Mouse (Mus musculus) urinary bladder, postnatal 36 days (tissue): Measurements from ENCODE around the gene Gm14085.
A peak's percentile ranks its signal among the peaks of the same experiment; 100 is the strongest.
"Not testable (repeated sequence)": the region's sequence is repeated elsewhere in the genome, so short reads cannot be mapped to it uniquely, and the experiment has no call there.

ENCODE experiments used
- DNase-seq, 2 experiments: peaks; one replicate each; pipeline ENCODE4 v3.0.0; 2022; ENCODE audit warnings: low spot score in 2 of 2, mixed read lengths in 1 of 2

Gene Gm14085

DNA sequence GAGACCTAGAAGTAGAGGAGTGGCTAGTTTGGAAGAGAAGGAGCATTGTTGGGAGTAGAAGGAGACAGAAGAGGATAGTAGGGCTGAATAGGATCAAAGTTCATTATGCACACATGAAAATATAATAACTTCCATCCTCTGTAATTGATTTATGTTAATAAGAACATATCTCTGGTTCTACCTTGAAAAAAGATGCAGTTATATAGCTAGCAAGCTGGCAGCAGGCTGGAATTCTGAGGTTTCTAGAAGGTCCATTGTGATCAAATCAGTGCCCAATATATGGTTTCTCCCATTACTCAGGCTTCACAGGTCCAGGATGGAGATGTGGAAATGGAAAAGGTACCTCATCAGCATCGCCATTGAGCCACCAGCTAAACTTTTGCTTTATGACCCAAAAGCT is at the start of gene Gm14085:
TSS of gene Gm14085 (plus strand) at position 301 of the 400 bp plus-strand sequence.
- DNase-seq: no peak

- not testable (repeated sequence) for DNase-seq
Measured at GRCm38 (mm10) chr2:122438706-122439482, 45.8 kb upstream of the Gm14085 start.

- DNase-seq: not testable (repeated sequence)
Measured at GRCm38 (mm10) chr2:122440521-122440920, 44.2 kb upstream of the Gm14085 start.

DNA sequence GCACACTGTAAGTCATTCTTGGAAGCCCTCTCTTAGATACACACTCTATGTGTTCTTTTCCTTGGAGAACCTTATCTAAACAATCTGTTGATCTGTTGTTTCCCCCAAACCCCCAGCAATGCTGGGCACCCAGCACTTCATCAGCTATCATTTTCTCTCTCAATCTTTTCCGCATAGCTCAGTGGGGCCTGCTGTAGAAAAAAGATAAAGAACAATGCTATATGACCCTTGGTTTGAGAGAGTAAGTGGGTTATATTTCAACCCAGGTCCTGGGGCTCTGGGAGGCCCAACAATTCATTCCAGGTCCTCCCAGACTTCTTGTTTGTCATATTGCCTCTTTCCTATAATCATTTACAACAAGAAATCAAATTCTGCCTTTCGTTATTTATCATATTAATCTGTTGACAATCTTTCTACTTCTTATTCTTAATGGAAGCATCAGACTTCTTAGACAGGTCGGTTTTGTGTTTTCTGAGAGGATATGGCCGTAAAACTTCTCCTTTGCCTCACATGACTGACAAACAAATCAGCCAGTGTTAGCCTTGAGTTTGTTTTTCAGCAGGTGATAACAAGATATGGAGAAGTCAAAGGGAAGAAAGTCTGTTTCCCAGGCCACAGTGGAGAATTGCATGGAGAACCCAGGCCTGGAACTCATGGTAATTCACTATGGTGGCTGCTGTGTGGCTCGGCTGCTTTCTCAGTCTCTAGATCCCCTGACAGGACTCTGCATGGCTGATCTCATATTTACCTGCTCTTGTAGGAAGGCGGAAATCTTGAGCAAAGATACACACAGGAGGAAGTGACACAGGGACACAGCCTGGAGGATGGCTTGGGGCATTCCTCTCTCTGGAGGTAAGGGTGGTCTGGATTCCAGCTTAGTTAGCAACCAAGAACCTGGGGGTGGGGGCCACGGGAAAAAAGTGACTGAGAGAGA is 43.5 kb upstream of the Gm14085 start:
- no peak for DNase-seq

GRCm38 (mm10) chr2:122450351-122450750 is 34.4 kb upstream of the Gm14085 start:
- DNase-seq: no peak

DNA sequence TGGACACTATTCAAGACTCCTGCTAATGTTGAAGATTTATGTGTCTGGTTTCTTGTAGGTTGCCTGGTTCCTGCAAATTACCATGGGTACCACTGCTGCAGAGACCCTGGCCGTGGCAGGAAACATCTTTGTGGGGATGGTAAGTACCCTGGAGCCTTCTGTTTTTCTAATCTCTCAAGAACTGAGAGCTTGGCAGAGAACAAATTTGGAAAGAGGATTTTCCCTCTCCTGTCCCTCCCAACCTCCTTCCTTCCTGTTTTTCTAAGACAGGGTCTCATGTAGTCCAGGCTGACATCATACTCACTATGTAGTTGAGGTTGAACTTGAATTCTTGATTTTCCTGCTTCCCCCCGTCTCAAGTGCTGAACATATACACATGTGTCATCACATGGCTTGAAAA is 32.3 kb upstream of the Gm14085 start:
- DNase-seq: no peak

- no peak for DNase-seq
Measured at GRCm38 (mm10) chr2:122466901-122467300, 17.8 kb upstream of the Gm14085 start.

DNA sequence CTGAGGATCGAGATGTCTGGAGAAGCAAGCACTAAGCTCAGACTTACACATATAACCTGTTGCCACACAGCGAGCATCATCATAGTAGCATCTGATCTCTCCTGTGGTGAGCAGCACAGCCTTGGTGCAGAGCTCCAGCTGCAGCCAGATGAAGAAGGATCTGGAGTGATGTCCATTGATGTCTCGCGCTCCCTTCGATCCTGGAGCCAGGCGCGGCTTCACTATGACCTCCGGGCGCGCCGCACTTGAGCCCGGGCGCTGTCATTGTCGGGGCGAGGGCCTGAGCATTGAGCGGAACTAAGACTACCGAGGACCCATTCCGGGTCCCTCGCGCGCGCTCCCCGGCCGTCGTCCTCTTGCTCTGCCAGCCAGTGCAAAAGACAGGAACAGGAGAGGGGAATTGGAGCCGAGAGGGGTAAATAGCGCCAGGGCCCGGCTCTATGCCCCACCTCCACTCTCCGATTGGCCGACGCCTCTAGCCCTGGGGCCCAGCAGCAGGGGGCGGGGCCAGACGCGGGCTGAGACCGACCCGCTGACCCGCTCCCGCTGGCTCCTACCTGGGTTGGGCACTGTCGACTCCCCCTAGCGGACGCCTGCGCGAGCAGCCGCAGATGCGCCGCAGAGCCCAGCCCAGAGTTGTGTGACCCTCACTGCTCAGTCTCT is 17.3 kb upstream of the Gm14085 start:
- peak; percentile 83 to 94 for DNase-seq

DNA sequence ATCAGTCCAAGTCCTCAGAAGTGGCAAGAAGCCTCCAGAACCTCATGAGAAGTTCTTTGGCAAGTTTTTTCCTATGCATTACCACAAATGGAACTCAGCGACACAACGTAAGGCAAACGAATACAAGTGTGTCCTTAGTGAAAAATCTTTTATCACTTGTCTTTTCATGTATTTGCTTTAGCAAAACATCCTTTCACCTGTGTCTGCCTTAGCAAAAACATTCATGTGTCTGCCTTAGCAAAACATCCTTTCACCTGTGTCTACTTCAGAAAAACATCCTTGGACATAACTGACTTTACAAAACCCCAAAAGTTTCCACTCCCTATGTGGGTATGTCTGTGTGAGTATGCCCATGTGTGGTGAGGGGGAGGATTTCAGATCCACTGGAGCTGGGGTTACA is 15.5 kb upstream of the Gm14085 start:
- no peak for DNase-seq

GRCm38 (mm10) chr2:122476585-122476984 is 8.2 kb upstream of the Gm14085 start:
- no peak for DNase-seq

GRCm38 (mm10) chr2:122483787-122484186 is 954 bp upstream of the Gm14085 start:
- not testable (repeated sequence) for DNase-seq

DNA sequence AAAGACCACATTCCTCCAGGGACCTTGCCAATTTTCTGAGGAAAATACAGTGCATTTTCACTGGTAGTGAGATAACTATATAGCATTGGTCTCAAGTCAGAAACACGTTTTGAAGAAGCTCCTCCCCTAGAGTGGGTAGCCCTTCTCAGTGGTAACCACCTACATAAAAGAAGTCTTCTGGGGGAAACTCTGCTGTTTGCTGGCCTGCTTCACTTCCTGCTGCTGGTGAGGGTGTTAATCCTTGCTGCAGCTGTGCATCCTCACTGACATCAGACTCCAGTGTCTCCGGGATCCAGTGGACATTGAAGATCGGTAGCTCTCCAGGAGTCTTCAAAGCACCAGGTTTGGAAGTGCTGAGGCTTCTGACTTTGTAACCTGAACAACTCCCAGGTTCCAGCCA is 913 bp downstream of the Gm14085 start:
- DNase-seq: not testable (repeated sequence)

- not testable (repeated sequence) for DNase-seq
Measured at GRCm38 (mm10) chr2:122486122-122486521, 1.4 kb downstream of the Gm14085 start.

DNA sequence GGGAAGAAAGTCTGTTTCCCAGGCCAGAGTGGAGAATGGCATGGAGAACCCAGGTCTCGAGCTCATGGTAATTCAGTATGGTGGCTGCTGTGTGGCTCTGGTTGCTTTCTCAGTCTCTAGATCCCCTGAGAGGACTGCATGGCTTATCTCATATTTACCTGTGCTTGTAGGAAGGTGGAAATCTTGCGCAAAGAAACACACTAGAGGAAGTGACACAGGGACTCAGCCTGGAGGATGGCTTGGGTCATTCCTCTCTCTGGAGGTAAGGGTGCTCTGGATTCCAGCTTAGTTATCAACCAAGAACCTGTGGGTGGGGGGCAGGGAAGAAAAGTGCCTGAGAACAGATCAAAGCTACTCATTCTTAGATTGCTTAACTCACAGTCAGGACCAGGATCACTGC is 1.9 kb downstream of the Gm14085 start:
- no peak for DNase-seq

DNA sequence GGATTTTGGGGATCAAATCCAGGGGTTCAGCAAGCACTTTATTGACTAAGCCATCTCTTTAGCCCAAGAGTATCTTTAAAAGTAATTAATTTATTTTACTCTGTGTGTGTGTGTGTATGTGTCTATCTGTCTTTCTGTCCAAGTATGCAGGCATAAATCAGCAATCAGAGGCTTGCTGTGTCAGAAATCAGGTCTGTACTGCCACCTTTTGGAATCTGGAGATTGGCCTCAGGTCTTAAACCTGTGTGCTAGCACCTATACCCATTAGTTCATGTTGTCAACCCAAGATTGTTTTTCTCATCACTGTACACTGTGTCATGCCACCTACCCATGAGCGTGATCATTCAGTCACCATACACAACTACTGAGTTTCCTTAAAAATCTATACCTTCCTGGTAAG is 45.0 kb downstream of the Gm14085 start:
- not testable (repeated sequence) for DNase-seq

DNA sequence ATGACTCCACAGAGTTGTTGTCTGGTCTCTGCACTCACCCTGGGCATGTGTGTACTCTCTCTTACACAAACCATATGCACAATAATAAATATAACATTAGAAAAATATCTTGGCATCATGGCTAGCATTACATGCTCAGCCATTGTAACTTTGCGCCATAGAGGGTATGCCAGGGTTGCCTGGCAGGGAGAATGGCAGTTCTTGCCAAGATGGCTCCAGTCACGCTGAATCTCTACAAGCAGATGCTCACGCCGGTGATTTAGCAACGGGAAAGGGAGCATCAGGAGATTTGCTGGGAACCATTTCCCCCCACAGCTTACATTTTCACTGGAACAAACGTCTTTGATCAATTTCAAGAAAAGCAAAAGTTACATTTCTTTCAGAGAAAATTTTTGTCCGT is 46.5 kb downstream of the Gm14085 start:
- DNase-seq: no peak

DNA sequence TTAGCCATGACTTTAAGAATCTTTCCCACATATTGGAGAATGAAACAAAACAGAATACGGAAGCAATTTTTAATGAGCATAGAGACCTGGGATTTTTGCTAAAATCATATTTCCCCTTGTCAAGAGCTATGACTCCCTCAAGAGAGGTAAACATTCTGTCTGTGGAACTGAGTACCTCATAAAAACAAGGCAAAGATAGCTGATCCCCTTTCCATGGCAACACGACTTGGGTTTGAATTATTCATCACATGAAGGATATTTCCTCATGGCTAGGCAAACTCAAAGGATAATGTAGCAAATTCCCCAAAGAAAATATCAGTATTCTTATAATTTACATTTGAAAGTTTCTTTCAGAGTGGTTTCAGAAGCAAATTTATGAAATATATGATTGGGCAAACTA is 47.0 kb downstream of the Gm14085 start:
- no peak for DNase-seq

DNA sequence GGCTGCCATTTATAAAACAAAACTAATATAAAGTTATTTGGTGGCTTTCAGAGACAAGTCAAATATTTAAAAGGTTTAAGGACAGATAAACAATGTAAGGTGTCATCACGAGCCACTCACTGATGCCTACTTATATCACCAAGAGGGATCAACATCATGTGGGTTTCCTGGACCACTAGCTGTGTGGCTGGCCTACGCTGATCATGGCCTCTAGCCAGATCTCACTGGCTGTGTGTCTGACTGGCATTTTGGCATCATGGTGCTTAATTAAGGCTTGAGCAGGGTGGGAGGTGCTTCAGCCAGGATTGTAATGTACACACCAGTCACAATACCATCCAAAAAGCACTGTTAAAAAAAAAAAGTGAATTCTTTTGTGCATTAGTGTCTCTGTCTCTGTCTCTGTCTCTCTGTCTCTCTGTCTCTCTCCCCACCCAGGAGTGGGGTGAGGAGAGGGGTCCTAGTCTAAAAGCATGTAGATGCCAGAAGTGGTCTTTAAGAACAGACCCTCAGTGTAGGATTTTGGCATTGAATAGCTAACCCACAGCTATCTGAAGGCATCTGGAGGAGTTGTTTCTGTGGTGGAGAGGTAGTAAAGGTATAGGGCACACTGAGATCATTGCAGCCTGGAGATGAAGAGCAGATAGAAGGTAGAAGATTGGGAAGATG is 47.5 kb downstream of the Gm14085 start:
- DNase-seq: no peak

GRCm38 (mm10) chr2:122532802-122533186 is 48.1 kb downstream of the Gm14085 start:
- DNase-seq: no peak

DNA sequence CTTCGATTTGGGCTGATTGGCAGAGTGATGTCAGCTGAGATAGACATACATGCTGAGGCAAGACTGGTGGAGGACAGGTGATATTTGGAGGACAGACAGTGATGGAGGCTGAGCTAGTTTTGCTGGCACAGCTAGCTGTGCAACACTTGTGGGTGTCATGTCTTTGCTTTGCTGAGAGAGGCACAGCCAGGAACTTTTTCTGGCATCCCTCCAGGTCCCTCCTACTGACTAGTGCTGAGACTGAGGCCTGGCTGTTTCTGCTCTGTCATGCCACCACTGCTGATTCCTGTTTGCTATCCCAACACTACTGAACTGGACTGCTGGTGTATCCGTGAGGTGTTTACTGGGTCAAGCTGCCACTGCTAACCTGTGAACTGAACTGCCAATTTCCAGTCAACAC is 48.6 kb downstream of the Gm14085 start:
- no peak for DNase-seq

DNA sequence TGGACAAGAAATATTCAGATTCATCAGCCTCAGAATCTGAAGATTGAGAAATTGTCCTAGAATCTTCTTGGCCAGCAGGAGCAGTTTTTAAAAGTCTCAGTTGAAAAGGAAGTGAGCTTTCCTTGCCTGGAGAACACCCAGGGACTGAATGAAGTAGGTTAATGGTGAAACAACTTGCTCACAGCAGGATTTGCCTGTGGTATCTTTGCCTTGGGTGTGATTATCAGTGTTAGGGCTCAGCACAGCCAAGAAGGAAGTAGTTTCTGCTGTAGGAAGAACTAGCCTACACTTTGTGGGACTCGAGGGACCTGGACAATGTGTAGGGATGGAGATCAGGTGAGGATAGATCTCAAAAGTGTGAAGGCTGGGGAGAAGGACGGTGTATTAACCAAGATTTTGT is 49.9 kb downstream of the Gm14085 start:
- DNase-seq: no peak

DNA sequence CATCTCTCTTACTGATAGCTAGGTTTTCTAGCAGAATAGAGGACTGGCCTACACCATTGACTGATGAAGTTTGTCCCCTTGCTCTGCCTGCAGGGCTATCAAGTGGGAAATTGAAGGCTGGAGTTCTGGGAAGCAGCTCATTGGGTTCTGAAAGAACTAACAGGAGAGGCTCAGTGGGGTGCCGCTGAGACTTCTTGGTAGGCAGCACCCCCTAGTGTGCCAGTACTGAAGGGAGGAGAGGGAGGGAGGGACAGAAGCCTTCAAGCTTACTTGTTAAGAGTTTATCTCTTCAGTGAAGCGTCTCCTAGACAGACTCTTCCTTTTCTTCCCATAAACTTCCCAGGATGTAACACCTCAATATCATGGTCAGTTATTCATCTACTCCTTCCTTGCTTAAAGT is 73.6 kb downstream of the Gm14085 start:
- peak in 1 of 2 experiments; percentile 36 for DNase-seq
